Mouse (Mus musculus) urinary bladder, adult 18-20 months (tissue): Measurements from ENCODE around the gene 4930507D05Rik.
A peak's percentile ranks its signal among the peaks of the same experiment; 100 is the strongest.
"Not testable (repeated sequence)": the region's sequence is repeated elsewhere in the genome, so short reads cannot be mapped to it uniquely, and the experiment has no call there.

Experiments
- DNase-seq, 2 experiments: peaks; one replicate each; pipeline ENCODE4 v3.0.0; 2022; ENCODE audit warnings: low spot score in 2 of 2, mixed read lengths in 2 of 2

Gene 4930507D05Rik

GRCm38 (mm10) chr10:62476980-62477379, 27.7 kb downstream of the 4930507D05Rik start:
- no peak for DNase-seq

GRCm38 (mm10) chr10:62481108-62481852, 32.0 kb downstream of the 4930507D05Rik start:
- DNase-seq = no peak

- DNase-seq = no peak
Observed at GRCm38 (mm10) chr10:62485878-62486582, 36.7 kb downstream of the 4930507D05Rik start.

GRCm38 (mm10) chr10:62486618-62487415, 37.5 kb downstream of the 4930507D05Rik start, which contains the start of gene Vps26a:
Gene Vps26a, minus strand, starts transcription at chr10:62486805.
- peak; percentile 99 for DNase-seq

- DNase-seq = no peak
Observed at GRCm38 (mm10) chr10:62488266-62488665, 39.0 kb downstream of the 4930507D05Rik start.

GRCm38 (mm10) chr10:62491681-62492080, 42.4 kb downstream of the 4930507D05Rik start:
- DNase-seq = not testable (repeated sequence)

- DNase-seq = peak; percentile 36 to 44
Observed at GRCm38 (mm10) chr10:62500088-62500915, 51.0 kb downstream of the 4930507D05Rik start.
